Mouse (Mus musculus): Measurements from ENCODE around the gene Ctsw.
"Not testable (repeated sequence)": the region's sequence is repeated elsewhere in the genome, so short reads cannot be mapped to it uniquely, and the experiment has no call there.

Ctsw gene

DNA sequence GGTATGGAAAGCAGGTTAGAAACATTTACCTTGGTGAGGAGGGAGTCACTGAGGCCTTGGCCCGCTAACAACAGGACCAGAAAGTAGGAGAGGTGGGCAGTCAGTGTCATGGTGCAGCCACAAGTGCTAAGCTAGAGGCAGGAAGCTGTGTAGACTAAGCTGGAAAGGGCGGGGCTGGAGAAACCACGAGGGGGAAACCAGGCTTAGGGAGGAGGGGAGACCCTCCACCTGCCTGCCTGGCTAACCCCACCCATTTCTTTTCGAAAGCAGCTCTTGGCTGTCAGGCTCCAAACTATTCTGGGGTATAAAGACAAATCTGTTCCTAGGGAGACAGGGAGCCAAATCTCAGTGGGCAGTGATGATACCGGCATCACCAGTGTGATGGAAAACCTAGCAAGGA, at the start of gene Ctsw:
Gene Ctsw, minus strand, starts transcription at position 134 of the 400 bp plus-strand sequence.
- in situ Hi-C loops (cut with MboI; ENCODE audit: low pct_unique_long_range_greater_than_20kb in 1 of 2, low sequenced_read_pairs in 2 of 2, unreplicated experiment in 1 of 2), result no loop called here

GRCm38 (mm10) chr19:5516906-5517505, 48.7 kb upstream of the Ctsw start:
- in situ Hi-C loops (cut with MboI; ENCODE audit: low pct_unique_long_range_greater_than_20kb in 1 of 2, low sequenced_read_pairs in 2 of 2, unreplicated experiment in 1 of 2), result no loop called here

- in situ Hi-C loops (cut with MboI; ENCODE audit: low pct_unique_long_range_greater_than_20kb in 1 of 2, low sequenced_read_pairs in 2 of 2, unreplicated experiment in 1 of 2), result no loop called here
Observed at GRCm38 (mm10) chr19:5515840-5516777, 47.8 kb upstream of the Ctsw start.

GRCm38 (mm10) chr19:5513005-5513349, 44.7 kb upstream of the Ctsw start:
- in situ Hi-C loops (cut with MboI; ENCODE audit: low pct_unique_long_range_greater_than_20kb in 1 of 2, low sequenced_read_pairs in 2 of 2, unreplicated experiment in 1 of 2), result no loop called here

DNA sequence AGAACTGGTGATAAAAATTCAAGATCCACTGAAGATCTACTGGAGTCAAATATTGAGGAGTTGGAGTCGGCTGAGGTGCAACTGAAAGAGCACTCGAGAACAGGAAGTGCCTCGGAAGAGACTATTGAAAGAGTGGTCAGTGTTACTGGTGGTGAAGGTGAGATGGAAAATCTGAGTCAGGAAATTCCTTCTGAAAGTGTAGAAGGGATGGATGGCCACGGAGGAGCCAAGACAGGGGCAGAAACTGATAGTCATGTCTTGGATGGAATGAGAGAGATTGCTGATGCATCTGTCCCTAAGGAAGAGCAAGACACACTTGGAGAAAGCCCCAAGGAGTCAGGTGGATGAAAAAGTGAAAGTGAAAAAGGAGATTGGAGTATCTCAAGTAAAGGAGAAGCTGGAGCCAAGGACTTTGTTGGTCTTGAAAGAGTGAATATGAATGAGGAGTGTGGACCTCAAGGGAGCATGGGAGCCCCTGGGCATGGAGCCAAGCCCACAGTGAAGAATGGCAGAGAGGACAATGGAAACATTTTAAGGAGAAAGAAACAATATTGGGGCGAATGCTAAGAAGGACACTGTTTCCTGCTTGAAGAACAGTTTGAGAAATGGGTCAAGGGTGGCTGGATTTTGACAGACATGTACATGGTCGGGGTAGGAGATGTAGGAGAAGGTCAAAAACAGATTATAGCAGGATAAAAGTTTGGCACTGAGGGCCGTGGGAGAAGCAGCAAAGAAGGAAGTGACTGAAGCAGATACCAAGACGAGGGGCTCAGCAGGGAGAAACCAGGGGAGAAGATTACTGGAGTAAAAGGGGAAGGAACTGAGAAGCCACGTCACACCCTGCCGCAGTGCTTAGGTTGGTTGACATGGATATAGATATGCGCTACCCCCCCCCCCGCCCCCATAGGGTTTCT, 44.0 kb upstream of the Ctsw start:
- in situ Hi-C loops (cut with MboI; ENCODE audit: low pct_unique_long_range_greater_than_20kb in 1 of 2, low sequenced_read_pairs in 2 of 2, unreplicated experiment in 1 of 2), result no loop called here

DNA sequence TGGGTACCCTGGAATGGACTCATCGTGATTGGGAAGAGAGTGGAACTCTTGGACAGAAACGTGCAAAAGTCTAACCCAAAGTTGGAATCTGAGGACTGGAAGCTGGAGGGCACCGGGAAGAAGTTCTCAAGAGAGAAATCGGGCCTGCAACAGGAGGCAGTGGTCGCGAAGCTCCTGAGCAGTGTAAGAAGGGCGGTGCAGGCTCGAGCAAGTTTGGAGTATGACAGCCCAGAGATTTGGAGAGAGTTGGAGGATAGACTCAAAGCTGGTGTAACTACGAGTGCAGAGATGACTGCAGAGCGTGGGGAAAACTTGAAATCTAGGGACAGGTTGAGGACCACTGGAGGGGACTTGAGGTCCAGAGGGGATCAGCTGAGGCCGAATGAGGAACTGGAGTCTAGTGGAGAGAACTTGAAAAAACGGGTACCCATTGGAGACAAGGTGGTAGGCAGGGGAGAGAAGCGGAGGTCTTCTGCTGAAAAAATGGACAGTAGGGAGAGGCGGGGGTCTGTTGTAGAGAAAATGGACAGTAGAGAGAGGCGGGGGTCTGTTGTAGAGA, 42.8 kb upstream of the Ctsw start:
- in situ Hi-C loops (cut with MboI; ENCODE audit: low pct_unique_long_range_greater_than_20kb in 1 of 2, low sequenced_read_pairs in 2 of 2, unreplicated experiment in 1 of 2), result no loop called here

GRCm38 (mm10) chr19:5510031-5511026, 42.0 kb upstream of the Ctsw start, which contains the start of gene Snx32:
Gene Snx32, minus strand, starts transcription at chr19:5510538.
- in situ Hi-C loops (cut with MboI; ENCODE audit: low pct_unique_long_range_greater_than_20kb in 1 of 2, low sequenced_read_pairs in 2 of 2, unreplicated experiment in 1 of 2), result no loop called here

DNA sequence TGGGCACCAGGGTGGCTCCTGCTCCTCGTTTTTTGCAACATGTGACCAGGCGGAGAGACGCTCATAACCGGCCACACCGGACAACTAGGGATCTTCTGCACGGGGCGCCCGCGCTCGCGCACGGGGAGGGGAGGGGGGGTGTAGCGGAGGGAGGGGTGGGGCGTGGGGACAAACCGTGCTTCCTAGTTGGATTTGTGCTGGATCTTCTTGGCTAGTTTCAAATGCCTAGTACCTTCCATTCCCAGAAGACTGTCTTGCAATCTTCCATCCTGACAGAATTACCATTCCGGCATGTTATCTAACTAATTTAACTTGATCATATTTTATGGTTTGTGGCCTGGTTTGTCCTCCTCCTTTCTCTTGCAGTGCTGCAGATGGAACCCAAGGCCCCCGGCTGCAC, 35.4 kb upstream of the Ctsw start, which contains the start of gene 1700020D05Rik:
Gene 1700020D05Rik, minus strand, starts transcription at position 101 of the 400 bp plus-strand sequence.
- in situ Hi-C loops (cut with MboI; ENCODE audit: low pct_unique_long_range_greater_than_20kb in 1 of 2, low sequenced_read_pairs in 2 of 2, unreplicated experiment in 1 of 2), result no loop called here

- in situ Hi-C loops (cut with MboI; ENCODE audit: low pct_unique_long_range_greater_than_20kb in 1 of 2, low sequenced_read_pairs in 2 of 2, unreplicated experiment in 1 of 2), result no loop called here
Observed at GRCm38 (mm10) chr19:5500330-5500875, 32.1 kb upstream of the Ctsw start.

- in situ Hi-C loops (cut with MboI; ENCODE audit: low pct_unique_long_range_greater_than_20kb in 1 of 2, low sequenced_read_pairs in 2 of 2, unreplicated experiment in 1 of 2), result no loop called here
Observed at GRCm38 (mm10) chr19:5496052-5496370, 27.7 kb upstream of the Ctsw start.

- in situ Hi-C loops (cut with MboI; ENCODE audit: low pct_unique_long_range_greater_than_20kb in 1 of 2, low sequenced_read_pairs in 2 of 2, unreplicated experiment in 1 of 2), result no loop called here
Observed at GRCm38 (mm10) chr19:5495353-5496051, 27.2 kb upstream of the Ctsw start.

DNA sequence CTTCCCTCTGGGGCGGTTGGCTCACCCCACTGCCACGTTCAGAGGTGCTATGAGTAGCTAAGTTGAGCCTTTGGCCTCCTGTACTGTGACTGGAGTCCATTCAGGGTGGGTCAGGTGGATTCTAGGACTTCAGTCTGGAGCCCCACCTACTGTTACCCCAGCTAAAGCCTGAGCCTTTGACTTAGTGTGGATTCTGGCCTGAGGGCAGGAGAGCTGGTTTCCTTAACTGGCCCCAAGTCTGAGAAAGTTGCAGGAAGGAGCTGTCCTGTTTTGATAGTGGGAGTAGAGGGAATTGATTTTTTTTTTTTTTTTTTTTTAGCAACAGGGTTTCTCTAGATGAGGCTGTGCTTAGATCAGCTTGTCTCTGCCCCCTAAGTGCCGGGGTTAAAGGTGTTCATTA, 26.0 kb upstream of the Ctsw start:
- in situ Hi-C loops (cut with MboI; ENCODE audit: low pct_unique_long_range_greater_than_20kb in 1 of 2, low sequenced_read_pairs in 2 of 2, unreplicated experiment in 1 of 2), result no loop called here

- in situ Hi-C loops (cut with MboI; ENCODE audit: low pct_unique_long_range_greater_than_20kb in 1 of 2, low sequenced_read_pairs in 2 of 2, unreplicated experiment in 1 of 2), result not testable (repeated sequence)
Observed at GRCm38 (mm10) chr19:5493301-5493721, 25.0 kb upstream of the Ctsw start.

- in situ Hi-C loops (cut with MboI; ENCODE audit: low pct_unique_long_range_greater_than_20kb in 1 of 2, low sequenced_read_pairs in 2 of 2, unreplicated experiment in 1 of 2), result no loop called here
Observed at GRCm38 (mm10) chr19:5492641-5493040, 24.3 kb upstream of the Ctsw start.

DNA sequence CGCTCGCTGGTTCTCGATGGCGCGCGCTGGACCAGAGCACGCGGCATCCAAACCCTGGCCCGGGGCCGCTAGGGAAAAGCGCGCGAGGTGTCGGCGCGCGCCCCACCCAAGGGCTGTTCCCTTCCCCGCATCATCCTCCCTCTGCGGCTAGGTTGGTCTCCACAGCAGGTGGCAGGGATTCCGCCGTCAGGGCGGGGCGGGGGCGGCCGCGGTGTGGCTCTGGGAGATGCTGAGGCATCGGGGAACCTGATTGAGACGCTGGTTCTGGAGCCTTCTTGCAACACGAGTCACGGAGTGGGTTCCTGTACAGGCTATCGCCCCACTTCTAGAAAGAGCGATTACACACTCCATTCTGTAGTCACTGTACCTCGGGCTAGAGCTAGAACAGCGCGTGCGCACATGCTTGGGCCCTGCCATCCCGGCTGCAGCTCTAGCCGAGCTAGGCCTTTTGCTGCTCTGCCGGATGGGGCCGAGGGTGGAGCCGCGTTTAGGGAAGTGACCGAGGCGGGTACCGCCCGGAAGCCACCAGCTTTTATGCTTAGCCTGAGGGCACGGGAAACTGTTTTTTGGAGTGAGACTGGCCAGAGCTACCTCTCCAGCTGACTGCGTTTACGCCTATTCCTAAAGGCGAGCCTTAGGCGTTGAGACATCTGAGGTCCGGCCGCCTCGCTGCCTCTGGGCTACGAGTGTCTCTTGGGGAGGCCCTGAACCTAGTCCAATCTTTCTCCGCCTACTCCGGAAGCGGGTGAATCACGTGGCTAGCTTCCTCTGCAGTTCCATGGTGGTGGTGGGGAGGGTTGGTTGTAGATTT, 22.8 kb upstream of the Ctsw start:
- in situ Hi-C loops (cut with MboI; ENCODE audit: low pct_unique_long_range_greater_than_20kb in 1 of 2, low sequenced_read_pairs in 2 of 2, unreplicated experiment in 1 of 2), result no loop called here

- in situ Hi-C loops (cut with MboI; ENCODE audit: low pct_unique_long_range_greater_than_20kb in 1 of 2, low sequenced_read_pairs in 2 of 2, unreplicated experiment in 1 of 2), result no loop called here
Observed at GRCm38 (mm10) chr19:5490313-5490897, 22.1 kb upstream of the Ctsw start, which contains the start of gene Cfl1. Gene Cfl1, plus strand, starts transcription at chr19:5490455.
